Mouse (Mus musculus): Measurements from ENCODE around the gene Hist1h2ab. TPM values are rescaled to one million over a fixed set of nuclear protein-coding genes. Genes with fewer than 3 reads are reported as not detected.

The Hist1h2ab gene
- polyA plus RNA-seq, 1 experiment from 2014 or later, result 49.0 TPM

- Histone ChIP-seq H3K4me3 (ENCODE audit: low read depth, low read length) (no peak overlapping the region), H3K9me3 (replicated peaks; ENCODE audit: control insufficient read depth, low read length) (no peaks in the 10 kb centered on the region), H3K9ac (ENCODE audit: low read depth, low read length) (no peak overlapping the region), H3K27me3 (ENCODE audit: control insufficient read depth, insufficient read depth, low read depth, low read length) (no peaks in the 10 kb centered on the region), H3K36me3 (ENCODE audit: control insufficient read depth, insufficient read depth) (no peaks in the 10 kb centered on the region), H3K4me1 (ENCODE audit: control insufficient read depth, low read depth, low read length) (peaks cover 2% of the 10 kb centered on the region; the same call in 1 of the 2 replicates), H3K27ac (ENCODE audit: low read length) (no peak overlapping the region), H3K4me2 (ENCODE audit: low read depth, low read length) (no peak overlapping the region)
- 72% methylated on average over 7 of the region's 7 CpGs for WGBS (ENCODE audit: insufficient replicate concordance)
- ATAC-seq (ENCODE audit: low read depth), result no peak
These were observed 27.4 kb downstream of the Hist1h2ab start for GRCm38 (mm10) chr13:23778339-23778738.

- ATAC-seq (ENCODE audit: low read depth), result 0 out of 2 replicates have a peak, but pooled peaks have one; percentile 11
- Histone ChIP-seq H3K4me3 (ENCODE audit: low read depth, low read length) (no peak overlapping the region), H3K4me2 (ENCODE audit: low read depth, low read length) (no peak overlapping the region), H3K9me3 (replicated peaks; ENCODE audit: control insufficient read depth, low read length) (no peaks in the 10 kb centered on the region), H3K27ac (ENCODE audit: low read length) (no peak overlapping the region), H3K9ac (ENCODE audit: low read depth, low read length) (no peak overlapping the region), H3K36me3 (ENCODE audit: control insufficient read depth, insufficient read depth) (no peaks in the 10 kb centered on the region), H3K4me1 (ENCODE audit: control insufficient read depth, low read depth, low read length) (no peaks in the 10 kb centered on the region; the same call in 1 of the 2 replicates), H3K27me3 (ENCODE audit: control insufficient read depth, insufficient read depth, low read depth, low read length) (no peaks in the 10 kb centered on the region)
- 49% methylated on average over 4 of the region's 4 CpGs for whole genome bisulfite sequencing (ENCODE audit: insufficient replicate concordance)
These were observed 28.1 kb downstream of the Hist1h2ab start for GRCm38 (mm10) chr13:23779025-23779424.

- no peak overlapping the region for H3K9ac ChIP-seq (ENCODE audit: low read depth, low read length)
- no peaks in the 10 kb centered on the region for H3K27me3 ChIP-seq (ENCODE audit: control insufficient read depth, insufficient read depth, low read depth, low read length)
- H3K27ac ChIP-seq (ENCODE audit: low read length), result no peak overlapping the region
- ATAC-seq (ENCODE audit: low read depth), result no peak
- no peak overlapping the region for H3K4me3 ChIP-seq (ENCODE audit: low read depth, low read length)
- 31% methylated on average over 2 of the region's 2 CpGs for WGBS (ENCODE audit: insufficient replicate concordance)
- no peaks in the 10 kb centered on the region for H3K4me1 ChIP-seq (ENCODE audit: control insufficient read depth, low read depth, low read length)
- H3K4me2 ChIP-seq (ENCODE audit: low read depth, low read length), result no peak overlapping the region
- H3K9me3 ChIP-seq (replicated peaks; ENCODE audit: control insufficient read depth, low read length), result no peaks in the 10 kb centered on the region
- H3K36me3 ChIP-seq (ENCODE audit: control insufficient read depth, insufficient read depth), result no peaks in the 10 kb centered on the region
These were observed 41.6 kb downstream of the Hist1h2ab start for GRCm38 (mm10) chr13:23792520-23792919.

GRCm38 (mm10) chr13:23799405-23799804, 48.5 kb downstream of the Hist1h2ab start:
- no peaks in the 10 kb centered on the region for H3K27me3 ChIP-seq (ENCODE audit: control insufficient read depth, insufficient read depth, low read depth, low read length)
- no peak for ATAC-seq (ENCODE audit: low read depth)
- no peaks in the 10 kb centered on the region for H3K9me3 ChIP-seq (replicated peaks; ENCODE audit: control insufficient read depth, low read length)
- H3K4me1 ChIP-seq (ENCODE audit: control insufficient read depth, low read depth, low read length), result no peaks in the 10 kb centered on the region; the same call in 1 of the 2 replicates
- no peak overlapping the region for H3K4me3 ChIP-seq (ENCODE audit: low read depth, low read length)
- H3K9ac ChIP-seq (ENCODE audit: low read depth, low read length), result no peak overlapping the region
- H3K4me2 ChIP-seq (ENCODE audit: low read depth, low read length), result no peak overlapping the region
- H3K36me3 ChIP-seq (ENCODE audit: control insufficient read depth, insufficient read depth), result no peaks in the 10 kb centered on the region
- no peak overlapping the region for H3K27ac ChIP-seq (ENCODE audit: low read length)
- 14% methylated on average over 5 of the region's 5 CpGs for WGBS (ENCODE audit: insufficient replicate concordance)

Small RNA genes within 50 kb of the gene (microRNA-seq; reads per million reads assigned to microRNA genes)
- gene Gm44314 (not detected), gene Gm44484 (0.98 reads per million)

Other genes starting within 250 kb of the Hist1h2ab start
- gene Hist1h4h, start 220.1 kb upstream of the Hist1h2ab start, polyA plus RNA-seq (2015; fragmentation: Nextera tagmentation; extraction: Ambion mirVana), result 5.5 and 9.8 TPM in 2 replicates
- 2.0 and 6.7 TPM in 2 replicates for gene Hist1h2af, start 217.2 kb upstream of the Hist1h2ab start, polyA plus RNA-seq (2015; fragmentation: Nextera tagmentation; extraction: Ambion mirVana)
- gene Hist1h3g, start 215.7 kb upstream of the Hist1h2ab start, polyA plus RNA-seq (2015; fragmentation: Nextera tagmentation; extraction: Ambion mirVana), result 11.0 and 14.8 TPM in 2 replicates
- 1.1 and 1.8 TPM in 2 replicates for gene Hist1h2bh, start 207.7 kb upstream of the Hist1h2ab start, polyA plus RNA-seq (2015; fragmentation: Nextera tagmentation; extraction: Ambion mirVana)
- 1.2 and 1.4 TPM in 2 replicates for gene Hist1h3f, start 207.1 kb upstream of the Hist1h2ab start, polyA plus RNA-seq (2015; fragmentation: Nextera tagmentation; extraction: Ambion mirVana)
- 2.4 and 2.9 TPM in 2 replicates for gene Hist1h4f, start 199.5 kb upstream of the Hist1h2ab start, polyA plus RNA-seq (2015; fragmentation: Nextera tagmentation; extraction: Ambion mirVana)
- 1.2 and 1.4 TPM in 2 replicates for gene Hist1h1d, start 197.9 kb upstream of the Hist1h2ab start, polyA plus RNA-seq (2015; fragmentation: Nextera tagmentation; extraction: Ambion mirVana)
- 3.4 and 4.2 TPM in 2 replicates for gene Hist1h3e, start 188.8 kb upstream of the Hist1h2ab start, polyA plus RNA-seq (2015; fragmentation: Nextera tagmentation; extraction: Ambion mirVana)
- 63.6 and 96.6 TPM in 2 replicates for gene Hist1h2ae, start 179.9 kb upstream of the Hist1h2ab start, polyA plus RNA-seq (2015; fragmentation: Nextera tagmentation; extraction: Ambion mirVana)
- gene Hist1h2bg, start 179.7 kb upstream of the Hist1h2ab start, polyA plus RNA-seq (2015; fragmentation: Nextera tagmentation; extraction: Ambion mirVana), result 10.6 and 13.5 TPM in 2 replicates
- 3.7 and 5.9 TPM in 2 replicates for gene Hist1h2bf, start 176.9 kb upstream of the Hist1h2ab start, polyA plus RNA-seq (2015; fragmentation: Nextera tagmentation; extraction: Ambion mirVana)
- 2.2 and 3.8 TPM in 2 replicates for gene Hist1h2ad, start 176.7 kb upstream of the Hist1h2ab start, polyA plus RNA-seq (2015; fragmentation: Nextera tagmentation; extraction: Ambion mirVana)
- gene Hist1h3d, start 175.4 kb upstream of the Hist1h2ab start, polyA plus RNA-seq (2015; fragmentation: Nextera tagmentation; extraction: Ambion mirVana), result 6.6 and 7.7 TPM in 2 replicates
- gene Hist1h4d, start 169.5 kb upstream of the Hist1h2ab start, polyA plus RNA-seq (2015; fragmentation: Nextera tagmentation; extraction: Ambion mirVana), result 126 and 155 TPM in 2 replicates
- 1.9 and 2.0 TPM in 2 replicates for gene Hist1h2be, start 130.0 kb upstream of the Hist1h2ab start, polyA plus RNA-seq (2015; fragmentation: Nextera tagmentation; extraction: Ambion mirVana)
- gene Hist1h1e, start 128.6 kb upstream of the Hist1h2ab start, polyA plus RNA-seq (2015; fragmentation: Nextera tagmentation; extraction: Ambion mirVana), result 23.6 and 27.8 TPM in 2 replicates
- gene Hist1h2ac, start 67.2 kb upstream of the Hist1h2ab start, polyA plus RNA-seq (2015; fragmentation: Nextera tagmentation; extraction: Ambion mirVana), result 1.2 and 1.5 TPM in 2 replicates
- gene Hist1h2bc, start 66.9 kb upstream of the Hist1h2ab start, polyA plus RNA-seq (2015; fragmentation: Nextera tagmentation; extraction: Ambion mirVana), result 202 and 220 TPM in 2 replicates
- gene Hist1h1t, start 55.3 kb upstream of the Hist1h2ab start, polyA plus RNA-seq (2015; fragmentation: Nextera tagmentation; extraction: Ambion mirVana), result 0.13 TPM in 1 of 2 replicates, not detected in the other
- 6.3 and 8.9 TPM in 2 replicates for gene Hist1h4c, start 52.7 kb upstream of the Hist1h2ab start, polyA plus RNA-seq (2015; fragmentation: Nextera tagmentation; extraction: Ambion mirVana)
- 16.0 and 16.3 TPM in 2 replicates for gene Hfe, start 40.3 kb upstream of the Hist1h2ab start, polyA plus RNA-seq (2015; fragmentation: Nextera tagmentation; extraction: Ambion mirVana)
- gene Hist1h1c, start 12.3 kb upstream of the Hist1h2ab start, polyA plus RNA-seq (2015; fragmentation: Nextera tagmentation; extraction: Ambion mirVana), result 99.6 and 112 TPM in 2 replicates
- gene Hist1h3c, start 5.5 kb upstream of the Hist1h2ab start, polyA plus RNA-seq (2015; fragmentation: Nextera tagmentation; extraction: Ambion mirVana), result 4.4 and 7.4 TPM in 2 replicates
- 3.2 and 6.3 TPM in 2 replicates for gene Hist1h2bb, start 4.4 kb upstream of the Hist1h2ab start, polyA plus RNA-seq (2015; fragmentation: Nextera tagmentation; extraction: Ambion mirVana)
- gene Hist1h3b, start 1.1 kb downstream of the Hist1h2ab start, polyA plus RNA-seq (2015; fragmentation: Nextera tagmentation; extraction: Ambion mirVana), result 14.4 TPM in 2 replicates
- gene Hist1h4b, start 5.9 kb downstream of the Hist1h2ab start, polyA plus RNA-seq (2015; fragmentation: Nextera tagmentation; extraction: Ambion mirVana), result 3.5 and 5.4 TPM in 2 replicates
- gene Hist1h4a, start 10.1 kb downstream of the Hist1h2ab start, polyA plus RNA-seq (2015; fragmentation: Nextera tagmentation; extraction: Ambion mirVana), result 0.48 TPM in 1 of 2 replicates, not detected in the other
- gene Hist1h3a, start 11.3 kb downstream of the Hist1h2ab start, polyA plus RNA-seq (2015; fragmentation: Nextera tagmentation; extraction: Ambion mirVana), result 4.6 and 6.8 TPM in 2 replicates
- gene Hist1h1a, start 12.5 kb downstream of the Hist1h2ab start, polyA plus RNA-seq (2015; fragmentation: Nextera tagmentation; extraction: Ambion mirVana), result 2.5 and 3.5 TPM in 2 replicates
- gene Trim38, start 18.8 kb downstream of the Hist1h2ab start, polyA plus RNA-seq (2015; fragmentation: Nextera tagmentation; extraction: Ambion mirVana), result not detected in 2 replicates
- 1.5 and 1.8 TPM in 2 replicates for gene Slc17a2, start 55.9 kb downstream of the Hist1h2ab start, polyA plus RNA-seq (2015; fragmentation: Nextera tagmentation; extraction: Ambion mirVana)
- gene Slc17a3, start 88.3 kb downstream of the Hist1h2ab start, polyA plus RNA-seq (2015; fragmentation: Nextera tagmentation; extraction: Ambion mirVana), result 7.9 and 9.2 TPM in 2 replicates
- gene Slc17a1, start 116.6 kb downstream of the Hist1h2ab start, polyA plus RNA-seq (2015; fragmentation: Nextera tagmentation; extraction: Ambion mirVana), result 0.17 and 0.39 TPM in 2 replicates
- 0.34 and 0.40 TPM in 2 replicates for gene Slc17a4, start 163.9 kb downstream of the Hist1h2ab start, polyA plus RNA-seq (2015; fragmentation: Nextera tagmentation; extraction: Ambion mirVana)
- gene Hist1h2ba, start 183.0 kb downstream of the Hist1h2ab start, polyA plus RNA-seq (2015; fragmentation: Nextera tagmentation; extraction: Ambion mirVana), result not detected in 2 replicates
- gene Hist1h2aa, start 183.3 kb downstream of the Hist1h2ab start, polyA plus RNA-seq (2015; fragmentation: Nextera tagmentation; extraction: Ambion mirVana), result not detected in 2 replicates
- gene Scgn, start 240.1 kb downstream of the Hist1h2ab start, polyA plus RNA-seq (2015; fragmentation: Nextera tagmentation; extraction: Ambion mirVana), result 0.19 TPM in 1 of 2 replicates, not detected in the other